Comparison of ENCODE assay signal across 8 mouse cellular contexts in the genomic region with DNA sequence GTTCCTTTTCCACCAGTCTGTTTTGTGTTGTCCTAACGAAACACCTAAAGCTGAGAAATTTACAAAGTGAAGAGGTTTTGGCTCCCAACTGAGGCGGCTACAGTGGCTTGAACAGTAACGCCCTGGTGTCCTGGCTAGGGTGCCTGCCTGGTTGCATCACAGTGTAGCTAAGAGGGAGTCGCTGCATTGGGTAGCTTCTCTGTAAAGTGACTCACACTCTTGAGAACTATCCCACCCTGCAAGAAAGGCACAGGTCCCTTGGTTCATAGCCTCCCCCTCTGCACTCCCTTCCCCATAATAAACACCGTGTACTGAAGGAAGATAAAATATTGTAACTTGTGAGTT. TPM values are rescaled to one million over a fixed set of nuclear protein-coding genes. Genes with fewer than 3 reads are reported as not detected.
DNase-seq lines count a peak whose midpoint lies in the region; ATAC-seq lines count a peak whose summit lies in the region.

No protein-coding gene starts in this region.

- H3K27ac ChIP-seq in limb, embryonic 15.5 days, result peak overlapping the region; percentile 74; the same call in 1 of the 2 replicates

- H3K4me3 ChIP-seq in limb, embryonic 15.5 days, result no peak overlapping the region

- no peaks in the 10 kb centered on the region for H3K27me3 ChIP-seq in limb, embryonic 15.5 days

- H3K4me2 ChIP-seq in limb, embryonic 15.5 days, result no peak overlapping the region

- peaks cover 39% of the 10 kb centered on the region for H3K4me1 ChIP-seq in limb, embryonic 15.5 days

- no peak overlapping the region for H3K9ac ChIP-seq in limb, embryonic 15.5 days

- DNase-seq in heart, adult 11 months, result peak; percentile 92
- no peak for DNase-seq in heart, postnatal 4 days
- peak; percentile 22 for DNase-seq in urinary bladder, postnatal 14 days (ENCODE audit: low spot score)
- DNase-seq in urinary bladder, postnatal 10 days (ENCODE audit: low spot score), result no peak
- DNase-seq in ovary, adult 18-20 months (ENCODE audit: low spot score), result no peak
- no peak for DNase-seq in frontal cortex, postnatal 10 days (ENCODE audit: low spot score in 2 of 2)
- DNase-seq in c-Kit-positive CD71-positive TER-119-positive erythroid progenitor cells, embryonic 14.5 days (ENCODE audit: low spot score), result no peak

- H3K9me3 ChIP-seq in limb, embryonic 15.5 days, result no peaks in the 10 kb centered on the region

- 70% methylated on average over 5 of the region's 5 CpGs for WGBS in limb, embryonic 15.5 days

- H3K36me3 ChIP-seq in limb, embryonic 15.5 days, result no peaks in the 10 kb centered on the region

- ATAC-seq in limb, embryonic 15.5 days (ENCODE audit: insufficient number of reproducible peaks, low FRiP score, low TSS enrichment, low read depth), result no peak

RNA-seq across cellular contexts. Expression of gene Npffr1, which starts 58.3 kb away (rescaled TPM):
- total RNA-seq in heart, postnatal 4 days (2021), result under 1 TPM in 1 of 2 experiments, not detected in 1; 0.07 TPM
- polyA plus RNA-seq in limb, embryonic 15.5 days (2015; fragmentation: Nextera tagmentation; extraction: Ambion mirVana), result 0.12 TPM in 2 replicates

Comparison
In these comparisons a context has a peak if more than half of its experiments do, and no peak if none do; other contexts are left out.
1. DNase-seq: peak in heart, adult 11 months (single experiment) and urinary bladder, postnatal 14 days (single experiment); none in heart, postnatal 4 days (single experiment), urinary bladder, postnatal 10 days (single experiment), ovary, adult 18-20 months (single experiment), frontal cortex, postnatal 10 days (0 of 2) and c-Kit-positive CD71-positive TER-119-positive erythroid progenitor cells, embryonic 14.5 days (single experiment).